Mouse (Mus musculus) midbrain, embryonic 13.5 days (tissue): Measurements from ENCODE around the gene Zfp513. TPM values are rescaled to one million over a fixed set of nuclear protein-coding genes. Genes with fewer than 3 reads are reported as not detected.

Experiments used
- ATAC-seq: fragments of 200-750 bp; cut with Nextera tagmentation; 2 replicates; pipeline ENCODE4 v1.8.0; 2017; ENCODE audit warnings: mild to moderate bottlenecking, moderate TSS enrichment, moderate library complexity
- H3K27ac ChIP-seq: fragments of 300-500 bp; sonication (generic); 2 replicates; pipeline ENCODE4 v1.5.1; 2015; ENCODE audit warnings: inconsistent platforms, mild to moderate bottlenecking, moderate library complexity
- H3K27me3 ChIP-seq: fragments of 300-500 bp; sonication (generic); 2 replicates; pipeline ENCODE4 v1.6.1; 2015; ENCODE audit warnings: mild to moderate bottlenecking, inconsistent platforms
- H3K36me3 ChIP-seq: fragments of 300-500 bp; sonication (generic); 2 replicates; pipeline ENCODE4 v1.6.1; 2015; ENCODE audit warnings: mild to moderate bottlenecking, inconsistent platforms
- H3K4me1 ChIP-seq: fragments of 300-500 bp; sonication (generic); replicated peaks from 2 replicates; pipeline ENCODE4 v1.6.1; 2015; ENCODE audit warnings: inconsistent platforms
- H3K4me2 ChIP-seq: fragments of 300-500 bp; sonication (generic); replicated peaks from 2 replicates; pipeline ENCODE4 v1.6.1; 2015; ENCODE audit warnings: moderate library complexity, mild to moderate bottlenecking, inconsistent platforms
- H3K4me3 ChIP-seq: fragments of 300-500 bp; sonication (generic); replicated peaks from 2 replicates; pipeline ENCODE4 v1.5.1; 2015; ENCODE audit warnings: mild to moderate bottlenecking, inconsistent platforms
- H3K9ac ChIP-seq: fragments of 300-500 bp; sonication (generic); replicated peaks from 2 replicates; pipeline ENCODE4 v1.6.1; 2015; ENCODE audit warnings: mild to moderate bottlenecking, inconsistent platforms
- H3K9me3 ChIP-seq: fragments of 300-500 bp; sonication (generic); 2 replicates; pipeline ENCODE4 v1.6.1; 2016; ENCODE audit warnings: mild to moderate bottlenecking, inconsistent platforms
- WGBS: fragments of 180-500 bp; shearing (Covaris S2); methylation state at CpG from one replicate; pipeline ENCODE4 v1.1.7; 2015; 5-methylcytosine and 5-hydroxymethylcytosine counted together
- polyA plus RNA-seq: library from polyadenylated mRNA; unstranded; fragments of >200 nt; fragmentation: Nextera tagmentation; extraction: Ambion mirVana; gene quantifications from 2 replicates; pipeline ENCODE4 v1.2.1, GENCODE M21; 2015

Gene Zfp513
- polyA plus RNA-seq, 1 experiment from 2014 or later = 20.5 TPM

DNA sequence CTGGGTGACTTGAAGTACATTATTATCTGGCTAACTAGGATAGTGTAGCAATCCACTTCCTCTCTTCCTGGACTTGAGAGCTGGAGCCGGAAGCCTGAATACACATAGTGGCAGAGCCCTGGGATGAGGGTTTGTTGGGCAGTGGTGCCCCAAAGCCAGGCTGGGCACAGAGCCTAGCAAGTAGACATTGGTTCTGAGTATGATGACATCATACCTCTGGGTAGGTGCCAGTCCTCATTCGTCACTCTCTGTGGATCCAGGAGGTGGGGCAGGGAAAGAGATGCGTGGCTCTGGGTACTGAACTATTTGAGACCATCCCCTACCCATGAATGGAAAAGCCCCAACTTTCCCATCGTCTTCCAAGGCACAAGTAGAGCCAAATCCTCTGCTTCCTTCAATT, 52.3 kb downstream of the Zfp513 start:
- Histone ChIP-seq H3K4me3 (no peak overlapping the region), H3K27ac (no peak overlapping the region), H3K9ac (no peak overlapping the region), H3K9me3 (no peaks in the 10 kb centered on the region), H3K36me3 (peaks cover 34% of the 10 kb centered on the region), H3K4me2 (no peak overlapping the region), H3K27me3 (no peaks in the 10 kb centered on the region), H3K4me1 (peaks cover 15% of the 10 kb centered on the region)
- WGBS = 92% methylated on average over 4 of the region's 4 CpGs
- ATAC-seq = no peak

Other genes with a start within 250 kb of the Zfp513 start
- 108 and 129 TPM in 2 replicates for gene Preb, start 241.9 kb downstream of the Zfp513 start, polyA plus RNA-seq
- not detected in 2 replicates for gene Tcf23, start 233.6 kb downstream of the Zfp513 start, polyA plus RNA-seq
- 156 and 160 TPM in 2 replicates for gene Atraid, start 154.0 kb downstream of the Zfp513 start, polyA plus RNA-seq
- 17.3 and 19.3 TPM in 2 replicates for gene Slc5a6, start 153.4 kb downstream of the Zfp513 start, polyA plus RNA-seq
- 16.1 and 19.1 TPM in 2 replicates for gene Cad, start 147.5 kb downstream of the Zfp513 start, polyA plus RNA-seq
- gene Dnajc5g, start 96.0 kb downstream of the Zfp513 start, polyA plus RNA-seq = not detected in 2 replicates
- 15.9 and 16.8 TPM in 2 replicates for gene Slc30a3, start 94.1 kb downstream of the Zfp513 start, polyA plus RNA-seq
- not detected in 2 replicates for gene Trim54, start 85.6 kb downstream of the Zfp513 start, polyA plus RNA-seq
- gene Ucn, start 63.5 kb downstream of the Zfp513 start, polyA plus RNA-seq = not detected in 2 replicates
- 54.7 and 57.5 TPM in 2 replicates for gene Mpv17, start 48.1 kb downstream of the Zfp513 start, polyA plus RNA-seq
- gene Gm29609, start 22.4 kb downstream of the Zfp513 start, polyA plus RNA-seq = 0.86 and 1.1 TPM in 2 replicates
- gene Gtf3c2, start 22.2 kb downstream of the Zfp513 start, polyA plus RNA-seq = 78.1 and 80.2 TPM in 2 replicates
- gene Snx17, start 9.1 kb downstream of the Zfp513 start, polyA plus RNA-seq = 135 and 140 TPM in 2 replicates
- 71.5 and 74.6 TPM in 2 replicates for gene Eif2b4, start 8.9 kb downstream of the Zfp513 start, polyA plus RNA-seq
- 174 and 175 TPM in 2 replicates for gene Ppm1g, start 18.4 kb upstream of the Zfp513 start, polyA plus RNA-seq
- gene Nrbp1, start 38.6 kb upstream of the Zfp513 start, polyA plus RNA-seq = 153 and 160 TPM in 2 replicates
- gene Gm9970, start 38.9 kb upstream of the Zfp513 start, polyA plus RNA-seq = 0.54 and 0.63 TPM in 2 replicates
- 1.7 and 3.4 TPM in 2 replicates for gene Krtcap3, start 49.4 kb upstream of the Zfp513 start, polyA plus RNA-seq
- 34.4 and 36.0 TPM in 2 replicates for gene Ift172, start 88.8 kb upstream of the Zfp513 start, polyA plus RNA-seq
- gene Fndc4, start 93.8 kb upstream of the Zfp513 start, polyA plus RNA-seq = 63.2 and 74.5 TPM in 2 replicates
- gene Gckr, start 95.1 kb upstream of the Zfp513 start, polyA plus RNA-seq = 0.12 and 0.43 TPM in 2 replicates